Mouse (Mus musculus) gastrocnemius, adult 2 months (tissue): Measurements from ENCODE around the gene Ltbp4. TPM values are rescaled to one million over a fixed set of nuclear protein-coding genes. Genes with fewer than 3 reads are reported as not detected.

Source experiments
- DNase-seq: peaks from one replicate; pipeline ENCODE4 v3.0.0; 2022
- H3K27ac ChIP-seq: fragments of 200-600 bp; 2 replicates; pipeline ENCODE4 v1.8.1; 2022; ENCODE audit warnings: mild to moderate bottlenecking
- H3K4me3 ChIP-seq: fragments of 200-600 bp; 2 replicates; pipeline ENCODE4 v1.8.1; 2022; ENCODE audit warnings: mild to moderate bottlenecking, moderate library complexity
- CTCF ChIP-seq: fragments of 200-600 bp; IDR thresholded peaks from 2 replicates; pipeline ENCODE4 v1.8.1; 2022; ENCODE audit warnings: antibody characterized with exemption, mild to moderate bottlenecking, moderate library complexity
- intact Hi-C: fragments of 180-260 bp; cut with DNase I; formaldehyde crosslinking; loops from one replicate; pipeline ENCODE4 v1.15.1; 2025
- total RNA-seq, 2 experiments: library from RNA; stranded (reverse); gene quantifications; 2 replicates each; pipeline ENCODE4 v1.2.3; 2021

The Ltbp4 gene
- total RNA-seq, 2 experiments from 2014 or later = 48.0 to 81.2 TPM

DNA sequence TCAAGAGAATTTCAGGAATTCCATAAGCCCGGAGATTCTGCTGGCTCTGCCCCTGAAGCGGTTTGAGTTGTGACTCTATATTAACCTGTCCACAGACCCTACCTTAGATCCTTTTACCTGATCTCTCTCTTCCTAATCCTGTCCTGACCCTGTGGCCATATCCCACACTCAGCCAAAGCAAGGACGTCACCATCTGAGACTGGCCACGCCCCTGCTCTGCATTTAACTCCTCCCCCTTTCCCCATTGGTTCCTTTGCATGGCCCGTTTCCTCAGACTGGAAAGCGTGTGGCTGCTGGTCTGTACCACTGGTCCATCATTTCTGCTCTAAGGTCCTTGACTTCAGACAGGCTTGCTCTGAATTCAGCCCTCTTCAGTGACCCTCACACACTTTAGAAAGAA lies 8.0 kb upstream of the Ltbp4 start:
- intact Hi-C loops = no loop called here
- H3K4me3 ChIP-seq = no peak overlapping the region

GRCm38 (mm10) chr7:27342595-27342994 lies 5.1 kb upstream of the Ltbp4 start:
- intact Hi-C loops = no loop called here
- TF ChIP-seq CTCF = no peak
- no peak overlapping the region for H3K4me3 ChIP-seq

More for the DNA sequence above, 8.0 kb upstream of the Ltbp4 start:
- TF ChIP-seq CTCF = no peak
- DNase-seq = no peak
- no peak overlapping the region for H3K27ac ChIP-seq

DNA sequence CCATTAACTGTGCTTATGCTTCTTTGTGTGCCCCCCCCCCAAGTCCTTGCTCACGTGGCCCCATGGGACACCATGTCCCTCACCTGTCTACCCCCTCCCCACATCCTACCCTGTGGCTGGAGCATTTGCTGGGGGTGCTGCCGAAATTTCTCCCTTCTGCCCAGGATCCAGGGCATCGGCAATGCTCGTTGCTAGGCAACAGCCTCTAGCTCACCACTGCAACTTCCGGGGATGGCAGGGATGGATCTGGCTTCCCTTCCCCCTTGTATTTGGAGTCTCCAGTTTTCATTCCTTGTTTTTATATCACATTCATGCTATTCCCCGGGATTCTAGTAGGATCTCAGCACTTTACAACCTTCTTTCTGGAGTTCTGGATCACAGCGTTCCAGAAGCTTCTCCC lies 2.0 kb upstream of the Ltbp4 start:
- Histone ChIP-seq H3K27ac (no peak overlapping the region), H3K4me3 (no peak overlapping the region)
- intact Hi-C loops = loop anchor here (5.0 kb wide), 3 partner anchors 63 to 388 kb away; partner anchors contain the start of genes Blvrb and Sptbn4
- no peak for DNase-seq
- no peak for TF ChIP-seq CTCF

More at GRCm38 (mm10) chr7:27342595-27342994, 5.1 kb upstream of the Ltbp4 start:
- no peak for DNase-seq
- H3K27ac ChIP-seq = no peak overlapping the region

- Histone ChIP-seq H3K27ac (no peak overlapping the region), H3K4me3 (no peak overlapping the region)
- no peak for DNase-seq
- intact Hi-C loops = loop anchor here (5.0 kb wide), 3 partner anchors 63 to 388 kb away; partner anchors contain the start of genes Blvrb and Sptbn4
- no peak for TF ChIP-seq CTCF
These were observed 1.6 kb upstream of the Ltbp4 start for GRCm38 (mm10) chr7:27339114-27339513.

DNA sequence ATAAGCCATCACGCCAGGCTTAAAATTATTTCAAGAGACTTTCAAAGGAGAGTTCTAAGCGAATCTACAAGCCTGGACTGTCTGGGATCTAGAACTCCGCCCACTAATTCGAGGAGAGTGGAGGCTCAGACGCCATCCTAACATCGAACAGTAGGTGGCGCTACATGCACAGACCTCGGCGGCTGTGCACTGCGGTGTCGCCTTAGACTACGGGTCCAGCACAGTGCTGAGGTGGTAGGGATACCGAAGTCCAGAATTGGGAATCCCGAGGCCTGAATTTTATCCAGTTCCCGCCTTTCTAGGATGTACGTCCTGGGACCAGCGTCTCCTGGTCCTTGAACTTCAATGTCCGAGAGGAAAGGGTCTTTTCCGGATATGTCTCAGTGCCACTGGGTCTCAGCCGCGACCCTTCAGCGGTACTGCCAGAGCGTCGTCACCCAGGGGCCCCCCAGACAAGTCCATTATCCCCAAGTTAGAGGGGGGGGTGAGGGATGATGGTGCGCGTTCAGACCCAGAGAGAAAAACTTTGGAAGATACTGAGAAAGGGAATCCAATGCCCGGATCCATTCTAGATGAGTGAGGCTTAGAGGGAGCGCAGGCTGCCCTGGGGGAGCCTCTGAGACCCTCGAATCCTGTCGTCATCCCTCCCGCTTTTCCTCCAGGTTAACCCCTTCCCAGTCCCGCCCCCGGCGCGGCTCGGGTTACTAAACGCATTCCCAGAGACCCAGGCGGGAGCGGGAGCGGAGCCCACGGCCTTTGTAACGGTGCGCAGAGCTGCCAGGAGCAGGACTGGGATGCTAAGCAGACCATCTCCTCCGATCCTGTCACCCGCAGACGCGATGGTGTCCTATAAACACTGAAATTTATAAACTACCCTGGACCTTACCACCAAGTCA lies 1.3 kb downstream of the Ltbp4 start:
- H3K27ac ChIP-seq = peak overlapping the region; percentile 68
- intact Hi-C loops = loop anchor here (1.0 to 5.0 kb wide), 6 partner anchors 19 to 391 kb away; partner anchors contain the start of genes Blvrb and Sptbn4
- TF ChIP-seq CTCF = no peak; the same call in 1 of the 2 replicates
- DNase-seq = peak; percentile 92
- H3K4me3 ChIP-seq = peak overlapping the region; percentile 46

- no peak for DNase-seq
- no peak for TF ChIP-seq CTCF
- intact Hi-C loops = loop anchor here (5.0 kb wide), 3 partner anchors 67 to 392 kb away; partner anchors contain the start of genes Blvrb and Sptbn4
- Histone ChIP-seq H3K27ac (peak overlapping the region; percentile 92), H3K4me3 (peak overlapping the region; percentile 87)
These were observed 2.3 kb downstream of the Ltbp4 start for GRCm38 (mm10) chr7:27335011-27335720.

DNA sequence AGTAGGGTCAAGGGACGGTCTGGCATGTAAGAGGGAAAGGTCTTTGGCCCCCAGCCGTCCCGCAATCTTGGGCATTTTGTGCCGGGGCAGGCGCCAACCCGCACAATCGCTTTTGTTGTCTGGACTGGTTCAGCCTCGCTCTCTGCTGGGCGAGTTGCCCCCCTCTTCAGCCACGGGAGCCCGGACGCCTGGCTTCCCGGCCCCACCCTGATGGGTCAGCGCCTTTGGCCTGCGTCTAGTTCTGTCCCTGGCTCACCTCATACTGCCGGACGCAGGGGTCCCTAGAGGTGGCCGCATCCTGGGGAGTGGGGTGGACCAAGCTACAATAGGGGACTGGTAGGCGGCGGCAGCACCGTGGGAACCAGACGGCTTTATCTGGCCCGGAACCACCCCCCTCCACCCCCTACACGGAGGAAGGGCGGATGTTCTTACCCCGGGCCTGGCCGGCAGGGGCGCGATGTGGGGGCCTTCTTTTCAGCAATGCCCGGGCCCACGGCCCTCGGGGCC lies 3.0 kb downstream of the Ltbp4 start:
- TF ChIP-seq CTCF = peak; percentile 48
- H3K4me3 ChIP-seq = peak overlapping the region; percentile 87
- peak overlapping the region; percentile 92 for H3K27ac ChIP-seq
- DNase-seq = peak; percentile 81
- intact Hi-C loops = loop anchor here (5.0 kb wide), 1 partner anchor 353 kb away; the partner anchor contains the start of gene Zfp607b

GRCm38 (mm10) chr7:27333316-27333941 lies 4.1 kb downstream of the Ltbp4 start:
- intact Hi-C loops = loop anchor here (5.0 kb wide), 1 partner anchor 354 kb away; the partner anchor contains the start of gene Zfp607b
- peak overlapping the region; percentile 87 for H3K4me3 ChIP-seq
- no peak for TF ChIP-seq CTCF
- DNase-seq = peak; percentile 66
- peak overlapping the region; percentile 92 for H3K27ac ChIP-seq

- intact Hi-C loops = loop anchor here (5.0 kb wide), 1 partner anchor 355 kb away; the partner anchor contains the start of gene Zfp607b
- DNase-seq = peak; percentile 93
- peak; percentile 93 for TF ChIP-seq CTCF
- H3K4me3 ChIP-seq = peak overlapping the region; percentile 87
- H3K27ac ChIP-seq = peak overlapping the region; percentile 92
These were observed 4.9 kb downstream of the Ltbp4 start for GRCm38 (mm10) chr7:27332353-27333199.

DNA sequence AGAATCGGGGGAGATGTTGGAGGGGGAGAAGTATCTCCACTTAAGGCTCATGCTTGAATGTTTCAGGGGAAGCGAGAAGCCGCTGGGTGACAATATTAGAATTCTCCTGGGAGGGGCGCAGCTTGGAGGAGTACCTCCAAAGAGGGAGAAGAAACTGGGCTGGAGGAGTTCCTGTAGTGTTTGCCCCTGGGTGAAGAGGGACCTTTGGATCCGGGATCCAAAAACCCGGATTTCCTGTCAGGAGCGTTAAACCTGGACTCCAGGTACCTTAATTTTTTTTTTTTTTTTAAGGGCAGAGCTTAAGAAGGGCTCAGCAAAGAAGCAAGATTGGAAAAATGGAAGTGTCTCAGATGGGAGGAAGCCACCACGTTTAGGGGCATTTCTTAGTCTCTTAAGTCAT lies 5.6 kb downstream of the Ltbp4 start:
- no peak for TF ChIP-seq CTCF
- Histone ChIP-seq H3K27ac (peak overlapping the region; percentile 92), H3K4me3 (peak overlapping the region; percentile 87)
- no peak for DNase-seq
- intact Hi-C loops = loop anchor here (5.0 kb wide), 1 partner anchor 355 kb away; the partner anchor contains the start of gene Zfp607b

DNA sequence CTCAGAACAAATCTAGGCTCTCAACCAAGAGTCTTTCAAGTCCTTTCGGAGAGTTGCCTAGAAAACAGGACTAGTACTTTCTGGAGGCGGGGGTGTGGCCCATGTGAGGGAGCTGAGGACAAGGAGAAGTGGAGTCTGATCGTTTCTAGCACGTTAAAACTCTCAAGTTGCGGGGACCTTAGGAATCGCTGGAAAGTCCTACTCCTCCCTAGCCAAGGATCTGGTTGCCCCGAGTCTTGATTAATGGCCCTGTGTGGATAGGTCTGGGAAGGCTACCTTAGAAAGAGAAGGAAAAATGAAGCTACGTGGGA lies 6.0 kb downstream of the Ltbp4 start:
- TF ChIP-seq CTCF = no peak
- H3K27ac ChIP-seq = peak overlapping the region; percentile 92
- DNase-seq = peak; percentile 67
- peak overlapping the region; percentile 87 for H3K4me3 ChIP-seq
- intact Hi-C loops = loop anchor here (5.0 kb wide), 1 partner anchor 356 kb away; the partner anchor contains the start of gene Zfp607b
